Mouse (Mus musculus) left cerebral cortex, postnatal 10 days (tissue): ENCODE results near the gene Znhit3. TPM values are rescaled to one million over a fixed set of nuclear protein-coding genes. Genes with fewer than 3 reads are reported as not detected.
"Not testable (repeated sequence)": the region's sequence is repeated elsewhere in the genome, so short reads cannot be mapped to it uniquely, and the experiment has no call there.

Source experiments
- DNase-seq, 2 experiments: peaks; one replicate each; pipeline ENCODE4 v3.0.0; 2021 to 2022; ENCODE audit warnings: low spot score in 2 of 2, mixed read lengths in 1 of 2; ENCODE audit errors: extremely low spot score in 1 of 2
- intact Hi-C: fragments of 180-260 bp; cut with DNase I; formaldehyde crosslinking; loops from one replicate; pipeline ENCODE4 v1.15.1; 2025
- total RNA-seq, 2 experiments: library from RNA; stranded (reverse); gene quantifications; 2 replicates each; pipeline ENCODE4 v1.2.3; 2021

Znhit3 gene
- total RNA-seq, 2 experiments from 2014 or later: 28.1 to 31.9 TPM

DNA sequence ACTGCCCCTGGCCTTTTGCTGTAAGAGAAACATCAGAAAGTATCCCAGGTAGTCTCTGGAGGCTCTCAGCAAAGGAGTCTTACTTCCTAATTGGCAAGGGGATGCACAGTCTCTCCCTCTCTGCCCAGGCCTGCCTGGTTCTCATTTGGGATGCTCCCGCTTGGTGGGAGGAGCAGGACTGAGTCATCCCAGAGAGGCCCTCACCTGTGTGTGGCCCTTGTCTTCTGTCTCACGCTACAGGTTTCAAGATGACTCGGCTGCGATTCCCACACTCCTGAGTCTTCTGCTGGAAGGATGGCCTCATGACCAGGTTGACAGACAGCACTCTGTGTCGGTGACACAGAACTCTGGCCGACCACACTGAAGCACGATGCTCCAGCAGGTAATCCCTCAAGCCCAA is 33.8 kb downstream of the Znhit3 start:
- intact Hi-C loops: no loop called here
- DNase-seq: no peak

DNA sequence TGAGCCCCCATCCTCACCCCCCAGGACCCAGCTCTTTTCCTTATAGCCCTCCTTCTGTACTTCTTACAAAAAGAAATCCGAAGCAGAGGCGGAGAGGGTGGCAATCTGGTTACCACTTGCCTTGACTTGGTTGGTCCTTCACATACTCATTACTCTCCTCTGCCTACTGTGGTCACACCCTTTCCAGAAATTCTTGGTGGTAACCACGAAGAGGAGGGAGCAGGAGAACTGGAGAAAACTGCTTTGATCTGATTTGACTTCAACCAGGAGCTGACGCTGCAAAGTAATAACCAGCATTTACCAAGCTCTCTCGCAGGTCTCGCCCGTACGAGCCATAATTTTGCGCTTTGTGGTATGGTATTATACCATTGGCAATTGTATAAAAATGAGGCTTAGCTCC is 35.2 kb downstream of the Znhit3 start:
- intact Hi-C loops: no loop called here
- DNase-seq: no peak

DNA sequence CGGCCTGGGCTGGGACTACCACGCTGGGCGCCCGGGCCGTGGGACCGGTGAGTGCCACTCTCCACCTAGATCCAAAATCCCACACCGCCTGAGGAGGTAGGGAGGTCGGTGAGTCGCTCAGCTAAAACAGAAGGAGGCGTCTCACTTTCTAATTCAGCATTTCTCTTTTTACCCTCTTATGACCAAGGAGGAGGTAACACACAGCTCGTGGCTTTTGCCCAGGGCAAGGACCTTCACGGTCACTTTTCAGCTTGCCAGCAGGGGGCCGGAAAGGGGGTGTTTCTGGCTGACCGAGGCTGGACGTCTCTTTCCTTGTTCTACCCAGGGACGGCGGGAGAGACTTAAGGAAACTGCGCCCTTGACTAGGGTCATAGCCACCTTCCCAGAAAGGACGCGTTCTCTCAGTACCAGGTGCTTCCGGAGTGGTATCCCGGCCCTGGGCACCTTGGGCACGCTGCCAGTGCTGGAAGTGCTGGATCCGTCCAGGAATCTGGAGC is 35.7 kb downstream of the Znhit3 start:
- intact Hi-C loops: no loop called here
- peak; percentile 27 to 75 for DNase-seq

DNA sequence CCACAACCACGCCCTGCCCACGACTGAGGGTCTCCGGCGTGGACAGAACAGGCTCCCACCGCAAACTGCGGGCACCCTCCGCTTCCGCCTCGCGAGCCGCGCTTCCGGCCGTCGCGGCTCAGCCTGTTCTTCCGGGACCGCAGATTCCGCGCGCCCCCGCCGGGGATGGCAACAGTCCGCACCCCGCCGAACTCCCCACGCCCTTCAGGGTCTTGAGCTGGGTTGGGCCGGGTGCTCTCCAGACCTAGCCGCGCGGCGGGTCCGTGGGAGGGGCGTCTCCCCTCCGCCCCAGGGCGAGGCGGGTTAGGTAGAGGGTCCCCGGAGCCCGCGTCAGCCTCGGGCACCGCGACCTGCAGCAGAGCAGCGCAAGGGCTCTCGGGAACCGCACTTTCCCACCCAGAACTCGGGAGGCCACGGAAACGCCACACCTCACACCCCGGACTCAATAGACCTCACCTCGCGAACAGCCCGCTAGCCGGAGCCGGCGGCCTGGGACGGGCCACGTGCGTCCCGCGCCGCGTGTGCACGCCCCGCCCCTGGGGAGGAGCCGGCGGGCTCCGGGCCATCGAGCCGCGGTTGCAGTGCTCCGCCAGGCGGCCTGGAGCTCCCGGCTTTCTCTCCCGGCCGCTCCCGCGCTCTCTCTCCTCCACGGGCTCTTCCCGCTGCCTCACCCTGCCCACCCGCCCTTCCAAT is 36.2 kb downstream of the Znhit3 start, which contains the start of the genes Myo19 and Pigw:
TSS of gene Myo19 (plus strand) at position 377 of the 693 bp plus-strand sequence.
TSS of gene Pigw (minus strand) at position 514 of the 693 bp plus-strand sequence.
- intact Hi-C loops: no loop called here
- DNase-seq: peak; percentile 54 to 90

DNA sequence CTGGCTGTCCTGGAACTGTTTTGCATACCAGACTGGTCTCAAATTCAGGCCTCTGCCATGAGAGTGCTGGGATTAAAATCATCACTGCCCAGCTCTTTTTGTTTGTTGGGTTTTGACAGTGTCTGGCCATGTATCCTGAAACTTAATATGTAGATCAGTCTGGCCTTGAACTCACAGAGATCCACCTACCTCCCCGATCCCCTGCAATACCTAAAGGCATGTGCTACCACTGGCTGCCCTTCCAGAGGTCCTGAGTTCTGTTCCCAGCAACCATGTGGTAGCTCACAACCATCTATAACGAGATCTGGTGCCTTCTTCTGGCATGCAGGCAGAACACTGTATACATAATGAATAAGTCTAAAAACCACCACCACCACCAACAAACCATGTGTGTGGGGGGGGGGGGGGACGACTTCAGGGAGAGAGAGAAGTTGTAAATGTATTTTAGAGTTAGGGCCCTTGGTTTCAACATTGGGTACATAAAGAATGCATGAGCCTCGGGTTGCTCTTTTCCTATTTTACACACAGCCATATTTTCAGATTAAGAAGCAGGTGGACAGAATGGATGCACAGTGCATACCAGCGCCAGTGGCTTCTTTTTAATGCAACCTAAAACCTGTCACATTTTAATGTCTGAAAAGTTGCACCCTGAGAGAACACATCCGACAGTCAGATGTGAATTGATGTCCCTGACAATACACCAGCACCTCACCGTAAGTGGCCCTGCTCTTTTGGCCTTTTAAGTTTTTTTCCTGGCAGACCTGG is 37.0 kb downstream of the Znhit3 start:
- no peak for DNase-seq
- intact Hi-C loops: no loop called here

DNA sequence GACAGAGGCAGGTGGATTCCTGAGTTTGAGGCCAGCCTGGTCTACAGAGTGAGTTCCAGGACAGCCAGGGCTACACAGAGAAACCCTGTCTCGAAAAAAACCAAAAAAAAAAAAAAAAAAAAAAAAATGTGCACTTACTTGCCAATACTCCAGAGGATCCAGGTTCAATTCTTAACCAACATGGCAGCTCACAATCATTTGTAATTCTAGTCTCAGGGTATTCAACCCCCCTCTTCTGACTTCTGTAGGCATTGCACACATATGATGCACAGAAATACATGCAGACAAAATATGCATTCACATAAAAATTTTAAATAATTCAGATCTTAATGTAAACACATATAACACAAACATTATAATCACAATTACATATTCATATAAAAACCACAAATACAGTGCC is 40.1 kb downstream of the Znhit3 start:
- DNase-seq, intact Hi-C loops: not testable (repeated sequence)

DNA sequence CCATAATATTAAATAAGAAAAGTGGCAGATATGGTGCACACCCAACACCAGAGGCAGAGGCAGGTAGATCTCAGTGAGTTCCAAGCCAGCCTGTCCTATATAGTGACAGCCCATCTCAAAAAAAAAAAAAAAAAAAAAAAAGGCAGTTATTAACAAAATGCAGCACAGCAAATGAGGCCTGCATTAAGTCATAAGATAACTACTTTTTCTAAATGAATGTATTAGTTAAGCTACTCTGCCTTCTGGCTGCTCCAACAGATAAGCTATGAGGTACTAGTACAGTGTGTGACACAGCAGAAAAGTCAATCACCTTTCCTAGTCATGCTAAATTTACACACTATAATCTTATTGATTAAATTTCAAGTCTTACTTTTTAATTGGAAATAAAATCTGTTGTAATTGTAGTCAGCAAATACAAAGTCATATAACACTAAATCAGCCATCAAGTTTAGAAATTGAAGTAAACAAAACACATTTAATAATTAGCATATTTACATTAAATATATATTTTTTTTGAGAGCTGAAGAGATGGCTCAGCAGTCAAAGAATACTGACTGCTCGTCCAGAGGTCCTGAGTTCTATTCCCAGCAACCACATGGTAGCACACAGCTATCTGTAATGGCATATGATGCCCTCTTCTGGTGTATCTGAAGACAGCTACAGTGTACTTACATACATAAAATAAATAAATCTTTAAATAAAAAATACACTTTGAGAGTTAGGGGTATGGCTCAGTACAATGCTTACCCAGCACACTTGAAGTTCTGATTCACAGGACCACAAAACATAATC is 42.9 kb downstream of the Znhit3 start:
- no peak for DNase-seq
- intact Hi-C loops: no loop called here

DNA sequence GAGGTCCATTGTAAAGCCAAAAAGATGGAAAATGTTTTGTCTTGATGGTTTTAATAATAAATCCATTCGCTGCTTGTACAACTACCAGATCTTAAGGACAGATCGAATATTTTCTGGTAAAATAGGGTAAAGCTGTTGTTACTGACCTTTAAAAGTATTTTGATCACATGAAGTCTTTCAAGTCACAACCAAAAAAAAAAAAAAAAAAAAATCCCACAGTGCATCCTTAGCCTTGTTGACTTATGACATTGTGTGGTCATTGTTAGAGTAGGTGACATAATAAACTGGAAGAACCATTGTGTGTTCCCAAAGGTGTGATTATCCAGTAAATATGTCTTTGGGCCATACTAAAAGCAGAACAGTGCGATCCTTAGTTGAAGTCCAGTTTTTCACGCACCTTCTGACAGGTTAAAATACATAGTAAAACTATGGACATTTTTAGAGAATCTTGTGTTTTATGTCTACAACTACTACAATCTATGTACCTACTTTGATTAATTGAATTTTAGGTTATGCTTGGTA is 44.6 kb downstream of the Znhit3 start:
- no peak for DNase-seq
- intact Hi-C loops: no loop called here

DNA sequence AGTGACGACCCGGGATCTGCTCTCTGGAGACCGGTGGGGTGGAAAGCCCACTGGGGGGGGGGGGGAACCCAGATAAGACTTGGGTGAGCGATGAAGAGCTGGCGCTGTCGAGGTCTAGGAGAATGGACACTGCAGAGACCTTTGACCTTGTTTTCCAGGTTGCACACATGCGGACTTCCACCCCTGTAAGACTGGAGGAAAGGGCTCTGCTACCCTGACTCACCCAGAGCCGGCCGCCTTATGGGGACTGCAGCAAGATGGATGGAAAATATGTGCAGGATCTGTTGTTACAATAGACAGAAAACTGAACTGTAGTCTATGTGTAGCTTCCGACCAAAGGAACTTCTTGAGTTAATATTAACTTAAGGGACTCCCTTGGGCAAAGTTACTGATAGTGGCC is 45.1 kb downstream of the Znhit3 start:
- DNase-seq: peak in 1 of 2 experiments; percentile 25
- intact Hi-C loops: no loop called here

DNA sequence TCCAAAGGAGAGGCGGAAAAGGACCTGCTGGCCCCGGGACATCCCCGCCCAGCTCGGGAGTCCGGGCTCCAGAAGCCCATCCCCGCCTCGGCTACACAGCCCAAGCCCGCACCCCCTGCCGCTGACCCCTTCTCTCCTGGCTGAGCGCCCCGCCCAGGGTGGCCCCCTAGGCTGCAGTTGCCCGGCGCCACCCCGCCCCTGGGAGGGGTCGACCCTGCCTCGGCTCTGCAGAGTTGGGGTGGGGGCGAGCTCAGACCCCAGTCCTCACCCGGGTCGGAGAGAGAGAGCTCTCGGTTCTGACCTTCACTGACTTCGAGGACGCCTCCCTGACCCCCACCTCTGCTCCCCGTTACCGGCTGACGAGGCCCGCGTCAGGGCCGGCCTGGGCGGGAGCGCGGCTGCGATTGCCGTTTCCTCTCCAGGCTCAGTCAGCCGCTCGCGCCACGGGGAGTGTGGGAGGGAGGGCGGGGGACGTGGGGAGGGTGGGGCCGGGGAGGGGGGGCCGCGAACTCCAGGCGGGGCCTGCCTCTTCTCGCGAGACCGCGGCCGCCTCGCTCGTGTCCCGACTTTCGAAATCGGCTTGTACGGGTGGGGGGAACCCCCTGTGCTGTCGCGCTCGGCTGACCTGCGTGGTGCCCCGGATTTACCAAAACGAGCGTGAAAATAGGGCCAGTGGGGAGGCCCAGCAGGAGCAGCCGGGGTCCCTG is 45.7 kb downstream of the Znhit3 start, which contains the start of gene Ggnbp2:
TSS of gene Ggnbp2 (minus strand) at position 481 of the 707 bp plus-strand sequence.
- intact Hi-C loops: no loop called here
- DNase-seq: peak; percentile 86 to 96

DNA sequence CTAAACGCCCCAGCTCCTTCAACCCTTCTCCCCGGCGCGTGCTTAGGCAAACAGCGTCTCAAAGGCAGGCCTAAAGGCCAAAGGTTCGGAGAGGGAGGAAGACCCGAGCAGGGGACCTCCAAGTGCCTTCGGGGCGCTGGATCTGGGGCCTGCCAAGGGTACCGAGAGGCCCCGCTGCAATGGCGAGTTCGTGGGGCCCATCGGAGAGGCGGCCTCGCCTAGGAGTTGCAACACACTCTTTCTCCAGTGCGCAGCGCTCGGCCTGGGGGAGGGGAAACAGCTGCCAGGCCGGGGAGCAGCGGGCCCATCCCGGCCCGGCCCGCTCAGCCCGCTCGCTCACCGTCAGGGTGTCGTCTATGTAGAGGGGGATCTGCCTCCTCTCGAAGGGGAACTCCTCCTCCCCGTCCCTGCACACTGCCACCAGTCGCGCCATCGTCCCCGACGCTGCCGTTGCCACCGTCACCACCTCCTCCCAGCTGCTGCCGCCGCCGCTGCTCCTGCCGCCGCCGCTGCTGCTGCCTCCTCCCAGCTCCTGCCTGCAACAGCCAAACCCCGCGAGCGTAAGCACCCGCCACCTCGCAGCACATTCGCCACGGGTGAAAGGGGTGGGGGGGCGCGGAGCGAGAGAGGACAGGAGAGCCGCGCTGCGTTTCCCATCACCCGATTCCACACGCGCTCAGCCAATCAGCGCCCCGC is 46.5 kb downstream of the Znhit3 start:
- peak; percentile 93 to 98 for DNase-seq
- intact Hi-C loops: no loop called here

DNA sequence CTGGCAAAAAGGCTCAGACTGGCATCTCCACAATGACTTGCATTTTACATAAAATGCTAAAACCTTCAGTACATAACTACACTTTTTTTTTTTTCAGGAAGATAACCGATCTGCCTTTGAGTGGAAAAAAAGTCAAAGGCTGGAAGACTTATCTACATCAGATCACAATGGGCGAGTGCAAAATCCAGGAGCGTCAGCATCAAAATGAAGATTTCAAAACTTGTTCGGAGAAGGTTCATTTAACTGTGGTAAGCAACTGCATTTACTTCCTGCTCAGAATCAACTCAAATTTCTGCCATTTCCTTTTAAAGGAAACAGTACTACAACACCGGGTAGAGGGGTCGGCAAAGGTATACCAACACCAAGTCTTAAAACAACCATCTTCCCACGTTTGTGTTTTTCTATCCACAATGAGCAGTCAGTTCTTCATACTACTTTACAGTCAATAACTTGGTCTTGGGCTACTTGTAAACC is 47.3 kb downstream of the Znhit3 start:
- intact Hi-C loops: no loop called here

DNA sequence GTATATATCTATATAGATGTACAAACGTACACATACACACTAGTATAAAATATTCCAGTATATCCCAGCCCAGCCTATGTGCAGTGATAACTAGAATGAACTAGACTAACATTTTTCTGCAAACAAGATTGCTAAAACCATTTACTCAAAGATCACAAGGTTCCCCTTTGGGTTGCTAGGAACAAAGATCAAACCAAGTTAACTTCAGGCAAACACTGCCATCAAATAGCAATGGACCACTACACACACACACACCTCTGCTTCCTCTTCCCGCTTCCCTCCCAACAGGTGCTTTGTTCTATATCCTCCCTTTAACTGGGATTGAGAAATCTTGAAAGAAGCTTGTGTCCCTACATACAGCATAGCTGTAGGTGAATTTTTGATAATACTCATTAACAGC is 48.6 kb downstream of the Znhit3 start:
- intact Hi-C loops: no loop called here
- DNase-seq: no peak

More for the DNA sequence above, 47.3 kb downstream of the Znhit3 start:
- DNase-seq: no peak

DNA sequence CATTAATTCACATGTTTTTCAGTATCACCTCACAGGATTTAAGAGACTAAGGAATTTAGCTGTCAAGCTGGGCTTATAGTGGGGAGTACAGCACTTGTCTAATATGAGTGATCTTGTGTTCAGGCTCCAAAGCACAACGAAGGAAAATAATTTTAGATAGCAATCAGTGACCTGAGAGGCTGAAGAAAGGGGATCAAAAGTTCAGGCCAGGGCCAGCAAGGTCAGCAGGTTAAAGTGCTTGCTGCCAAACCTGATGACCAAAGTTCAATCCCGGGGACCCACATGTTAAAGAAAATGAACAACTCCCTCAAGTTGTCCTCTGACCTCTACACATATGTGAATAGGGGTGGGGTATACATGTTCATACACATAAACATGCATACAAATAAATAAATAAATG is 50.9 kb downstream of the Znhit3 start:
- DNase-seq: no peak
- intact Hi-C loops: no loop called here
